Mouse (Mus musculus) CD4-positive, CD25-positive, alpha-beta regulatory T cell (primary cell): ENCODE measurements around the gene Gsta1. TPM values are rescaled to one million over a fixed set of nuclear protein-coding genes. Genes with fewer than 3 reads are reported as not detected.

ENCODE experiments used
- polyA plus RNA-seq: library from polyadenylated mRNA; unstranded; fragments of 100-300 nt; shearing (Covaris generic); gene quantifications from one replicate; pipeline ENCODE4 v1.2.1, GENCODE M21; 2017

Gene Gsta1
- not detected for polyA plus RNA-seq

DNA sequence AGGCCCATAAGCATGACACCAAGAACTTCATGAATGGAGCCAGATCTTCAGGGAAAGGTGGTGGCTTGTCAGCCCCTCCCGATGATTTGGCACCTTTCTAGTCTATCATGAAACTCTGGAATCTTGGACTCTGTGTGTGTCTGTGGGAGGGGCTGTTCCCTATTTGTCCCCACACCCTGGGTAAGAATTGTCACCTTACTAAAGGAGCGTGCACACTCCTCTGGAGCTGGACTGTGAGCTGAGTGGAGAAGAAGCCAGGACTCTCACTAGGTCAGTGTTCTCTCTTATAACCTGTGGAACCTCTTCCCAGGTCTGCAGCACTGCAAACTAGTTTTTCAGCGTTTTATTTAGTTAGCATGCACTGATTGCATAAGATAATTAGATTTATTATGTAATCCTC, at the start of gene Gsta1:
Gsta1 (plus strand) TSS at position 196 of the 400 bp plus-strand sequence.

GRCm38 (mm10) chr9:78182474-78182873, 48.0 kb upstream of the Gsta1 start, which contains the start of gene Gsta4:
Gene Gsta4 (plus strand): TSS chr9:78182774.

DNA sequence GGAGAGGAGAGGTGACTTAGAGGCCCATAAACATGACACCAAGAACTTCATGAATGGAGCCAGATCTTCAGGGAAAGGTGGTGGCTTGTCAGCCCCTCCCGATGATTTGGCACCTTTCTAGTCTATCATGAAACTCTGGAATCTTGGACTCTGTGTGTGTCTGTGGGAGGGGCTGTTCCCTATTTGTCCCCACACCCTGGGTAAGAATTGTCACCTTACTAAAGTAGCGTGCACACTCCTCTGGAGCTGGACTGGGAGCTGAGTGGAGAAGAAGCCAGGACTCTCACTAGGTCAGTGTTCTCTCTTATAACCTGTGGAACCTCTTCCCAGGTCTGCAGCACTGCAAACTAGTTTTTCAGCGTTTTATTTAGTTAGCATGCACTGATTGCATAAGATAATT, 26.5 kb downstream of the Gsta1 start, which contains the start of gene Gm3776:
Gm3776 (plus strand) TSS at position 216 of the 400 bp plus-strand sequence.

DNA sequence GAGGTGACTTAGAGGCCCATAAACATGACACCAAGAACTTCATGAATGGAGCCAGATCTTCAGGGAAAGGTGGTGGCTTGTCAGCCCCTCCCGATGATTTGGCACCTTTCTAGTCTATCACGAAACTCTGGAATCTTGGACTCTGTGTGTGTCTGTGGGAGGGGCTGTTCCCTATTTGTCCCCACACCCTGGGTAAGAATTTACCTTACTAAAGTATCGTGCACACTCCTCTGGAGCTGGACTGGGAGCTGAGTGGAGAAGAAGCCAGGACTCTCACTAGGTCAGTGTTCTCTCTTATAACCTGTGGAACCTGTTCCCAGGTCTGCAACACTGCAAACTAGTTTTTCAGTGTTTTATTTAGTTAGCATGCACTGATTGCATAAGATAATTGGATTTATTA, 59.3 kb downstream of the Gsta1 start, which contains the start of gene Gm10639:
Gm10639 (plus strand) TSS at position 201 of the 400 bp plus-strand sequence.

Other genes with a start within 250 kb of the Gsta1 start
- not detected for gene Gcm1, start 178.7 kb upstream of the Gsta1 start, polyA plus RNA-seq
- 88.3 TPM for gene Fbxo9, start 121.6 kb upstream of the Gsta1 start, polyA plus RNA-seq
- 14.3 TPM for gene Ick, start 121.5 kb upstream of the Gsta1 start, polyA plus RNA-seq
- gene Gsta4, start 47.9 kb upstream of the Gsta1 start, polyA plus RNA-seq, result 61.2 TPM
- not detected for gene Gm3776, start 26.5 kb downstream of the Gsta1 start, polyA plus RNA-seq
- gene Gm10639, start 59.3 kb downstream of the Gsta1 start, polyA plus RNA-seq, result not detected
- gene Omt2a, start 84.1 kb downstream of the Gsta1 start, polyA plus RNA-seq, result not detected
- not detected for gene Omt2b, start 96.9 kb downstream of the Gsta1 start, polyA plus RNA-seq
- not detected for gene Gsta2, start 125.1 kb downstream of the Gsta1 start, polyA plus RNA-seq
- not detected for gene Dppa5a, start 137.5 kb downstream of the Gsta1 start, polyA plus RNA-seq
- 0.32 TPM for gene Ooep, start 148.1 kb downstream of the Gsta1 start, polyA plus RNA-seq
- 9.1 TPM for gene Ddx43, start 165.1 kb downstream of the Gsta1 start, polyA plus RNA-seq
- gene Cgas, start 212.6 kb downstream of the Gsta1 start, polyA plus RNA-seq, result 4.0 TPM
- gene Mto1, start 217.6 kb downstream of the Gsta1 start, polyA plus RNA-seq, result 31.7 TPM
- gene Gm17324, start 218.1 kb downstream of the Gsta1 start, polyA plus RNA-seq, result 1.0 TPM